Mouse (Mus musculus): ENCODE results near the gene Ppp1r14c. TPM values are rescaled to one million over a fixed set of nuclear protein-coding genes. Genes with fewer than 3 reads are reported as not detected.
"Not testable (repeated sequence)": the region's sequence is repeated elsewhere in the genome, so short reads cannot be mapped to it uniquely, and the experiment has no call there.

The Ppp1r14c gene
- total and polyA plus RNA-seq, 3 experiments: not detected

GRCm38 (mm10) chr10:3496791-3497190, 130.9 kb downstream of the Ppp1r14c start:
- in situ Hi-C loops (cut with MboI; ENCODE audit: low pct_ligation_motif_present, low pct_unique_long_range_greater_than_20kb, low sequenced_read_pairs) (no loop called here), dilution Hi-C loops (cut with MboI; ENCODE audit: extremely low pct_ligation_motif_present, extremely low pct_unique_long_range_greater_than_20kb, low sequenced_read_pairs) (no loop called here)
- Histone ChIP-seq H3K79me2 (replicated peaks; ENCODE audit: control insufficient read depth, extremely low read depth, insufficient read depth, poor library complexity, severe bottlenecking) (no peaks in the 10 kb centered on the region), H3K9me3 (replicated peaks; ENCODE audit: low read length) (no peaks in the 10 kb centered on the region), H3K4me3 (replicated peaks in 1 of 3; ENCODE audit: low read depth in 2 of 3, low read length in 2 of 3, poor library complexity in 1 of 3) (no peak overlapping the region), H3K27ac (ENCODE audit: insufficient read depth, low read depth) (no peak overlapping the region), H3K4me2 (ENCODE audit: insufficient read depth, low read depth, poor library complexity, severe bottlenecking) (no peak overlapping the region), H3K4me1 (ENCODE audit: control insufficient read depth in 1 of 2, insufficient read depth in 2 of 2) (no peaks in the 10 kb centered on the region), H3K36me3 (replicated peaks in 1 of 2; ENCODE audit: control insufficient read depth in 1 of 2, insufficient read depth in 1 of 2, low read length in 1 of 2) (no peaks in the 10 kb centered on the region), H3K27me3 (replicated peaks) (no peaks in the 10 kb centered on the region), H3K9ac (ENCODE audit: insufficient read depth, low read depth) (no peak overlapping the region)
- DNase-seq (ENCODE audit: extremely low read depth): no peak
- TF ChIP-seq SMC3 (IDR thresholded peaks at IDR 0.05; ENCODE audit: low read depth, low read length) (no peak), ETS1 (conservative IDR thresholded peaks at IDR 0.05; ENCODE audit: low read depth, low read length) (no peak), NRF1 (IDR thresholded peaks at IDR 0.05; ENCODE audit: low read depth, low read length) (no peak), NELFE (IDR thresholded peaks at IDR 0.05; ENCODE audit: low read depth, low read length) (no peak), RAD21 (IDR thresholded peaks at IDR 0.05; ENCODE audit: low read depth, low read length) (no peak), USF2 (conservative IDR thresholded peaks at IDR 0.05; ENCODE audit: low read depth, low read length) (no peak), CTCF (conservative IDR thresholded peaks at IDR 0.05 in 1 of 2, IDR thresholded peaks at IDR 0.05 in 1 of 2; ENCODE audit: low read depth in 2 of 2, low read length in 2 of 2) (no peak), MEF2A (IDR thresholded peaks at IDR 0.05; ENCODE audit: borderline replicate concordance, low read depth, low read length) (no peak), CHD1 (IDR thresholded peaks at IDR 0.05; ENCODE audit: low read depth, low read length) (no peak), UBTF (IDR thresholded peaks at IDR 0.05; ENCODE audit: low read depth, low read length) (no peak), POLR2A (IDR thresholded peaks at IDR 0.05; ENCODE audit: low read depth, low read length) (no peak), ELF1 (IDR thresholded peaks at IDR 0.05; ENCODE audit: low read depth, low read length) (no peak)

GRCm38 (mm10) chr10:3500846-3501245, 135.0 kb downstream of the Ppp1r14c start:
- H3K27me3 ChIP-seq (replicated peaks); H3K36me3 ChIP-seq (replicated peaks in 1 of 2; ENCODE audit: control insufficient read depth in 1 of 2, insufficient read depth in 1 of 2, low read length in 1 of 2); H3K4me1 ChIP-seq (ENCODE audit: control insufficient read depth in 1 of 2, insufficient read depth in 2 of 2); dilution Hi-C loops (cut with MboI; ENCODE audit: extremely low pct_ligation_motif_present, extremely low pct_unique_long_range_greater_than_20kb, low sequenced_read_pairs); H3K9ac ChIP-seq (ENCODE audit: insufficient read depth, low read depth); in situ Hi-C loops (cut with MboI; ENCODE audit: low pct_ligation_motif_present, low pct_unique_long_range_greater_than_20kb, low sequenced_read_pairs); DNase-seq (ENCODE audit: extremely low read depth); H3K27ac ChIP-seq (ENCODE audit: insufficient read depth, low read depth); H3K79me2 ChIP-seq (replicated peaks; ENCODE audit: control insufficient read depth, extremely low read depth, insufficient read depth, poor library complexity, severe bottlenecking); H3K9me3 ChIP-seq (replicated peaks; ENCODE audit: low read length); H3K4me2 ChIP-seq (ENCODE audit: insufficient read depth, low read depth, poor library complexity, severe bottlenecking); H3K4me3 ChIP-seq (replicated peaks in 1 of 3; ENCODE audit: low read depth in 2 of 3, low read length in 2 of 3, poor library complexity in 1 of 3): not testable (repeated sequence)

- Histone ChIP-seq H3K4me1 (ENCODE audit: control insufficient read depth in 1 of 2, insufficient read depth in 2 of 2) (peaks cover 0 to 9% of the 10 kb centered on the region in 2 experiments; a peak in 1 of 4 replicates), H3K9me3 (replicated peaks; ENCODE audit: low read length) (no peaks in the 10 kb centered on the region), H3K4me2 (ENCODE audit: insufficient read depth, low read depth, poor library complexity, severe bottlenecking) (no peak overlapping the region), H3K36me3 (replicated peaks in 1 of 2; ENCODE audit: control insufficient read depth in 1 of 2, insufficient read depth in 1 of 2, low read length in 1 of 2) (no peaks in the 10 kb centered on the region), H3K4me3 (replicated peaks in 1 of 3; ENCODE audit: low read depth in 2 of 3, low read length in 2 of 3, poor library complexity in 1 of 3) (no peak overlapping the region), H3K79me2 (replicated peaks; ENCODE audit: control insufficient read depth, extremely low read depth, insufficient read depth, poor library complexity, severe bottlenecking) (no peaks in the 10 kb centered on the region), H3K27me3 (replicated peaks) (no peaks in the 10 kb centered on the region), H3K9ac (ENCODE audit: insufficient read depth, low read depth) (no peak overlapping the region), H3K27ac (ENCODE audit: insufficient read depth, low read depth) (no peak overlapping the region)
- in situ Hi-C loops (cut with MboI; ENCODE audit: low pct_ligation_motif_present, low pct_unique_long_range_greater_than_20kb, low sequenced_read_pairs) (no loop called here), dilution Hi-C loops (cut with MboI; ENCODE audit: extremely low pct_ligation_motif_present, extremely low pct_unique_long_range_greater_than_20kb, low sequenced_read_pairs) (no loop called here)
- no peak for TF ChIP-seq ZKSCAN1 (IDR thresholded peaks at IDR 0.05; ENCODE audit: borderline replicate concordance, low read depth, low read length)
- DNase-seq (ENCODE audit: extremely low read depth): no peak
These were observed 141.8 kb downstream of the Ppp1r14c start for GRCm38 (mm10) chr10:3507484-3508221.
